Mouse (Mus musculus) CH12.LX (cell line): ENCODE measurements at regions not wholly inside any gene's neighbourhood (a gene's known extent, or its start where the extent isn't known, plus 50 kb on each side); places are given as distances from the start of the nearest gene placed in this dataset.
A peak's percentile ranks its signal among the peaks of the same experiment; 100 is the strongest.

ENCODE experiments used
- DNase-seq: peaks from one replicate; pipeline ENCODE4 v3.0.0-alpha.2; 2013; ENCODE audit errors: extremely low read depth
- H3K27ac ChIP-seq: 2 replicates; pipeline ENCODE4 v1.5.1; 2012; ENCODE audit warnings: low read depth, mild to moderate bottlenecking, control low read depth, moderate library complexity; ENCODE audit not compliant: insufficient read depth
- H3K27me3 ChIP-seq: replicated peaks from 2 replicates; pipeline ENCODE3; 2012; ENCODE audit warnings: inconsistent platforms
- H3K36me3 ChIP-seq, 2 experiments: replicated peaks in 1 of 2; 2 replicates each; pipeline versions ENCODE3 to v1.6.1; 2012; ENCODE audit warnings: inconsistent platforms in 1 of 2, low read length in 1 of 2, mild to moderate bottlenecking in 1 of 2, mixed read lengths in 1 of 2, moderate library complexity in 1 of 2; ENCODE audit not compliant: control insufficient read depth in 1 of 2, insufficient read depth in 1 of 2
- H3K4me1 ChIP-seq, 2 experiments: 2 replicates each; pipeline ENCODE4 v1.6.1; 2012; ENCODE audit warnings: inconsistent platforms in 1 of 2, moderate library complexity in 1 of 2; ENCODE audit not compliant: insufficient read depth in 2 of 2, control insufficient read depth in 1 of 2
- H3K4me2 ChIP-seq: 2 replicates; pipeline ENCODE4 v1.6.1; 2012; ENCODE audit warnings: low read depth, mild to moderate bottlenecking, control low read depth; ENCODE audit not compliant: poor library complexity, insufficient read depth, severe bottlenecking
- H3K4me3 ChIP-seq, 3 experiments: fragments of 150-350 bp in 1 of 3; sonication (generic) in 1 of 3; replicated peaks in 1 of 3; 2 replicates each; pipeline versions ENCODE3 to v1.5.1; 2011 to 2012; ENCODE audit warnings: low read depth in 2 of 3, low read length in 2 of 3, mild to moderate bottlenecking in 2 of 3, moderate library complexity in 2 of 3, control low read depth in 1 of 3, improper control_type of control experiment in 1 of 3, inconsistent platforms in 1 of 3, mixed read lengths in 1 of 3; ENCODE audit not compliant: poor library complexity in 1 of 3
- H3K79me2 ChIP-seq: replicated peaks from 2 replicates; pipeline ENCODE4 v1.6.1; 2012; ENCODE audit warnings: mild to moderate bottlenecking, moderate library complexity; ENCODE audit not compliant: control insufficient read depth, poor library complexity, insufficient read depth, severe bottlenecking; ENCODE audit errors: extremely low read depth
- H3K9ac ChIP-seq: 2 replicates; pipeline ENCODE4 v1.6.1; 2012; ENCODE audit warnings: low read depth, mild to moderate bottlenecking, control low read depth, moderate library complexity; ENCODE audit not compliant: insufficient read depth
- H3K9me3 ChIP-seq: replicated peaks from 2 replicates; pipeline ENCODE3; 2012; ENCODE audit warnings: low read length, inconsistent platforms, mixed read lengths
- BHLHE40 ChIP-seq: IDR thresholded peaks from 2 replicates; pipeline ENCODE4 v1.6.1; 2011; ENCODE audit warnings: mild to moderate bottlenecking, low read depth, low read length, improper control_type of control experiment
- E2F4 ChIP-seq: IDR thresholded peaks from 2 replicates; pipeline ENCODE4 v1.6.1; 2011; ENCODE audit warnings: low read depth, low read length, improper control_type of control experiment; ENCODE audit not compliant: insufficient replicate concordance
- ETS1 ChIP-seq: conservative IDR thresholded peaks from 2 replicates; pipeline ENCODE4 v1.6.1; 2012; ENCODE audit warnings: low read depth, mild to moderate bottlenecking, inconsistent platforms, low read length, improper control_type of control experiment, moderate library complexity
- HCFC1 ChIP-seq: IDR thresholded peaks from 2 replicates; pipeline ENCODE4 v1.6.1; 2012; ENCODE audit warnings: low read depth, mild to moderate bottlenecking, inconsistent platforms, low read length, improper control_type of control experiment
- JUND ChIP-seq: conservative IDR thresholded peaks from 2 replicates; pipeline ENCODE4 v1.6.1; 2011; ENCODE audit warnings: low read depth, low read length, improper control_type of control experiment
- KAT2A ChIP-seq: IDR thresholded peaks from 2 replicates; pipeline ENCODE4 v1.6.1; 2012; ENCODE audit warnings: low read length, improper control_type of control experiment, inconsistent platforms; ENCODE audit not compliant: insufficient replicate concordance
- MEF2A ChIP-seq: IDR thresholded peaks from 2 replicates; pipeline ENCODE4 v1.6.1; 2014; ENCODE audit warnings: low read depth, mild to moderate bottlenecking, inconsistent platforms, low read length, improper control_type of control experiment, borderline replicate concordance
- NELFE ChIP-seq: IDR thresholded peaks from 2 replicates; pipeline ENCODE4 v1.6.1; 2011; ENCODE audit warnings: low read depth, low read length, improper control_type of control experiment
- NRF1 ChIP-seq: IDR thresholded peaks from 2 replicates; pipeline ENCODE4 v1.6.1; 2014; ENCODE audit warnings: low read depth, mild to moderate bottlenecking, inconsistent platforms, low read length, improper control_type of control experiment, moderate library complexity
- PAX5 ChIP-seq: IDR thresholded peaks from 2 replicates; pipeline ENCODE4 v1.6.1; 2012; ENCODE audit warnings: low read length, inconsistent platforms, mixed read lengths
- RAD21 ChIP-seq: IDR thresholded peaks from 2 replicates; pipeline ENCODE4 v1.6.1; 2011; ENCODE audit warnings: low read depth, mild to moderate bottlenecking, low read length, improper control_type of control experiment, moderate library complexity
- RCOR1 ChIP-seq: conservative IDR thresholded peaks from 2 replicates; pipeline ENCODE4 v1.6.1; 2012; ENCODE audit warnings: low read depth, mild to moderate bottlenecking, inconsistent platforms, low read length, improper control_type of control experiment
- SMC3 ChIP-seq: IDR thresholded peaks from 2 replicates; pipeline ENCODE4 v1.6.1; 2011; ENCODE audit warnings: low read depth, low read length, improper control_type of control experiment
- TCF12 ChIP-seq: IDR thresholded peaks from 2 replicates; pipeline ENCODE4 v1.6.1; 2014; ENCODE audit warnings: low read depth, mild to moderate bottlenecking, inconsistent platforms, low read length, improper control_type of control experiment
- ZMIZ1 ChIP-seq: IDR thresholded peaks from 2 replicates; pipeline ENCODE4 v1.6.1; 2012; ENCODE audit warnings: low read depth, mild to moderate bottlenecking, inconsistent platforms, low read length, improper control_type of control experiment
- dilution Hi-C: fragments of 300-500 bp; cut with MboI; formaldehyde crosslinking; loops from 2 replicates; pipeline ENCODE4 v1.14.3; 2020; ENCODE audit warnings: low sequenced_read_pairs; ENCODE audit not compliant: extremely low pct_unique_long_range_greater_than_20kb, extremely low pct_ligation_motif_present
- in situ Hi-C: fragments of 300-500 bp; cut with MboI; formaldehyde crosslinking; loops from 3 replicates; pipeline ENCODE4 v1.14.3; 2019; ENCODE audit warnings: low sequenced_read_pairs, low pct_ligation_motif_present, low pct_unique_long_range_greater_than_20kb, mixed read lengths

DNA sequence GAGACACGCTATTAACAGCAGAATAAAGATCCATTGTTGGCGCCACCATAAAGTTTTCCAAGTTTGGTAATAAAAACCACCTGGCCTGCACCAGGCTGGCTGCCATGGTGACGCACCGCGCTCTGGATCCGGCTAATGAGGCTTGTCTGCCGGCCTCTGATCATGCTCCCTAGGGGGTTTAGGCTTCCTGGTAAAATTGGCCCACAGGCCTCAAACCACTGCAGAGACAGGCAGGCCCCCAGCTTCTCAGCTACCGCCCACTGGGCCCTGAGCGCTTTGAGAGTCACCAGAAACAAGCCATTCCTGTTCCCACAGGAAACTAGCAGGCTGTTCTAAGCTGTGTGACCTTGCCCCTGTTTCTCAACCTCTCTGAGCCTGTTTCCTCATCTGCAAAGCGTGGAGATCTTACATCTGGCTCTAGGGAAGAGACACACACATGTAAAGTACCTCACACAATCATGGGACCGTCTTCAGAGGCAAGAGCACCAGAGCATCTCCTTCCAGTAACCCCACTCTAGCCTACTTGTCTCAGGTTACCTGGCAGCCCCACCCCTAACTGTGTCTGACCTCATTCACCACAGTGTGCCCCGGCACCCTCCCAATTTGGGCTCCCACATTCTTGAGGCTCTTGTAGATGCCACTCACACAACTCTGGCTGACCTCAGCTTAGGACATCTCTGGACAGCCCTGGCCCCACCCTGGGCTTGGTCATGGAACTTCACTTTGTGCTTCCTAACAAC is 246.5 kb downstream of the Tle3 start:
- DNase-seq: peak; percentile 77
- dilution Hi-C loops: no loop called here
- Histone ChIP-seq H3K4me3 (no peak overlapping the region), H3K36me3 (no peaks in the 10 kb centered on the region), H3K79me2 (no peaks in the 10 kb centered on the region), H3K4me2 (no peak overlapping the region), H3K4me1 (peaks cover 13 to 42% of the 10 kb centered on the region in 2 experiments; a peak in 3 of 4 replicates), H3K9ac (no peak overlapping the region), H3K9me3 (no peaks in the 10 kb centered on the region), H3K27me3 (no peaks in the 10 kb centered on the region), H3K27ac (no peak overlapping the region)
- TF ChIP-seq KAT2A: no peak
- TF ChIP-seq PAX5: no peak
- no peak for TF ChIP-seq TCF12
- TF ChIP-seq RCOR1: no peak
- TF ChIP-seq JUND: no peak
- no peak for TF ChIP-seq E2F4
- TF ChIP-seq RAD21: no peak
- TF ChIP-seq SMC3: no peak
- in situ Hi-C loops: no loop called here

DNA sequence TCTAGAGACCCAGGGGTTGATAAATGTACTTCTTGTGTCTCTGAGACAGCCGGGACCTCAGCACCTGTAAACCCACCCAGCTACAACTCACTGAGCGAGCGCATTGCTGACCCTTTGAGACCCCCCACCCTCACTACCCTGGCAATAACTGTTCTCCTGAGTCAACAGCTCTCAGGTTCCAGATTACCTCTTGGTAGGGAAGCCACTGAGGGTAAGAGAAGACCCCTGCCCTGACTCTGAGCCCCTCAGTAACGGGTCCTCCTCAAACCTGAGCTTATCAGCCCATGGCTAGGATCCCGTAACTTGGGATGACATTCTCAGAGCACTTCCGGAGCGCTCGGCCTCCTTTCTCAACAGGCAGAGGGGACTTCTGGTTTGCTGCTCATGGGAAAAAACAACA is 245.8 kb downstream of the Tle3 start:
- in situ Hi-C loops: no loop called here
- peaks cover 13 to 39% of the 10 kb centered on the region in 2 experiments; a peak in 3 of 4 replicates for H3K4me1 ChIP-seq
- H3K79me2 ChIP-seq: no peaks in the 10 kb centered on the region
- no peak overlapping the region for H3K9ac ChIP-seq
- no peak overlapping the region for H3K4me3 ChIP-seq
- dilution Hi-C loops: no loop called here
- TF ChIP-seq ZMIZ1: no peak
- no peak for TF ChIP-seq ETS1
- TF ChIP-seq NELFE: no peak
- TF ChIP-seq BHLHE40: no peak
- TF ChIP-seq E2F4: no peak
- TF ChIP-seq NRF1: no peak
- no peak for TF ChIP-seq HCFC1
- no peak for TF ChIP-seq MEF2A
- no peak for TF ChIP-seq PAX5
- TF ChIP-seq JUND: no peak
- DNase-seq: no peak
- H3K27ac ChIP-seq: no peak overlapping the region
- no peak overlapping the region for H3K4me2 ChIP-seq
- H3K36me3 ChIP-seq: no peaks in the 10 kb centered on the region
- H3K27me3 ChIP-seq: no peaks in the 10 kb centered on the region
- no peaks in the 10 kb centered on the region for H3K9me3 ChIP-seq
